Mouse (Mus musculus): ENCODE results near the gene Gramd1c.

Gramd1c gene

GRCm38 (mm10) chr16:44063025-44063894, at the start of gene Gramd1c:
Gramd1c (minus strand) TSS chr16:44063345.
- in situ Hi-C loops (cut with MboI; ENCODE audit: low pct_unique_long_range_greater_than_20kb in 1 of 2, low sequenced_read_pairs in 2 of 2, unreplicated experiment in 1 of 2): loop anchor here (25.0 kb wide), 1 partner anchor 176 kb away; the partner anchor contains the start of gene Ccdc191 (in 2 of the 2)

- in situ Hi-C loops (cut with MboI; ENCODE audit: low pct_unique_long_range_greater_than_20kb in 1 of 2, low sequenced_read_pairs in 2 of 2, unreplicated experiment in 1 of 2): no loop called here
These were observed 45.9 kb upstream of the Gramd1c start for GRCm38 (mm10) chr16:44109002-44109401.

- in situ Hi-C loops (cut with MboI; ENCODE audit: low pct_unique_long_range_greater_than_20kb in 1 of 2, low sequenced_read_pairs in 2 of 2, unreplicated experiment in 1 of 2): no loop called here
These were observed 42.1 kb upstream of the Gramd1c start for GRCm38 (mm10) chr16:44105211-44105610.

- in situ Hi-C loops (cut with MboI; ENCODE audit: low pct_unique_long_range_greater_than_20kb in 1 of 2, low sequenced_read_pairs in 2 of 2, unreplicated experiment in 1 of 2): no loop called here
These were observed 40.9 kb upstream of the Gramd1c start for GRCm38 (mm10) chr16:44103806-44104766.

GRCm38 (mm10) chr16:44102925-44103324, 39.8 kb upstream of the Gramd1c start:
- in situ Hi-C loops (cut with MboI; ENCODE audit: low pct_unique_long_range_greater_than_20kb in 1 of 2, low sequenced_read_pairs in 2 of 2, unreplicated experiment in 1 of 2): no loop called here

GRCm38 (mm10) chr16:44101181-44101710, 38.1 kb upstream of the Gramd1c start:
- in situ Hi-C loops (cut with MboI; ENCODE audit: low pct_unique_long_range_greater_than_20kb in 1 of 2, low sequenced_read_pairs in 2 of 2, unreplicated experiment in 1 of 2): no loop called here

GRCm38 (mm10) chr16:44099377-44099776, 36.2 kb upstream of the Gramd1c start:
- in situ Hi-C loops (cut with MboI; ENCODE audit: low pct_unique_long_range_greater_than_20kb in 1 of 2, low sequenced_read_pairs in 2 of 2, unreplicated experiment in 1 of 2): no loop called here

GRCm38 (mm10) chr16:44087650-44088049, 24.5 kb upstream of the Gramd1c start:
- in situ Hi-C loops (cut with MboI; ENCODE audit: low pct_unique_long_range_greater_than_20kb in 1 of 2, low sequenced_read_pairs in 2 of 2, unreplicated experiment in 1 of 2): no loop called here

- in situ Hi-C loops (cut with MboI; ENCODE audit: low pct_unique_long_range_greater_than_20kb in 1 of 2, low sequenced_read_pairs in 2 of 2, unreplicated experiment in 1 of 2): loop anchor here (25.0 kb wide), 1 partner anchor 174 kb away; the partner anchor contains the start of gene Ccdc191 (in 2 of the 2)
These were observed 1.8 kb downstream of the Gramd1c start for GRCm38 (mm10) chr16:44061341-44061740.

- in situ Hi-C loops (cut with MboI; ENCODE audit: low pct_unique_long_range_greater_than_20kb in 1 of 2, low sequenced_read_pairs in 2 of 2, unreplicated experiment in 1 of 2): loop anchor here (25.0 kb wide), 1 partner anchor 173 kb away; the partner anchor contains the start of gene Ccdc191 (in 2 of the 2)
These were observed 2.4 kb downstream of the Gramd1c start for GRCm38 (mm10) chr16:44060604-44061286.

GRCm38 (mm10) chr16:44058745-44059144, 4.4 kb downstream of the Gramd1c start:
- in situ Hi-C loops (cut with MboI; ENCODE audit: low pct_unique_long_range_greater_than_20kb in 1 of 2, low sequenced_read_pairs in 2 of 2, unreplicated experiment in 1 of 2): loop anchor here (25.0 kb wide), 1 partner anchor 171 kb away; the partner anchor contains the start of gene Ccdc191 (in 2 of the 2)

GRCm38 (mm10) chr16:44055766-44056165, 7.4 kb downstream of the Gramd1c start:
- in situ Hi-C loops (cut with MboI; ENCODE audit: low pct_unique_long_range_greater_than_20kb in 1 of 2, low sequenced_read_pairs in 2 of 2, unreplicated experiment in 1 of 2): loop anchor here (25.0 kb wide), 1 partner anchor 168 kb away; the partner anchor contains the start of gene Ccdc191 (in 2 of the 2)

- in situ Hi-C loops (cut with MboI; ENCODE audit: low pct_unique_long_range_greater_than_20kb in 1 of 2, low sequenced_read_pairs in 2 of 2, unreplicated experiment in 1 of 2): loop anchor here (25.0 kb wide), 1 partner anchor 166 kb away; the partner anchor contains the start of gene Ccdc191 (in 2 of the 2)
These were observed 9.9 kb downstream of the Gramd1c start for GRCm38 (mm10) chr16:44053265-44053664.

- in situ Hi-C loops (cut with MboI; ENCODE audit: low pct_unique_long_range_greater_than_20kb in 1 of 2, low sequenced_read_pairs in 2 of 2, unreplicated experiment in 1 of 2): loop anchor here (25.0 kb wide), 1 partner anchor 165 kb away; the partner anchor contains the start of gene Ccdc191 (in 2 of the 2)
These were observed 10.8 kb downstream of the Gramd1c start for GRCm38 (mm10) chr16:44052390-44052789.

- in situ Hi-C loops (cut with MboI; ENCODE audit: low pct_unique_long_range_greater_than_20kb in 1 of 2, low sequenced_read_pairs in 2 of 2, unreplicated experiment in 1 of 2): loop anchor here (25.0 kb wide), 1 partner anchor 163 kb away; the partner anchor contains the start of gene Ccdc191 (in 2 of the 2)
These were observed 13.0 kb downstream of the Gramd1c start for GRCm38 (mm10) chr16:44050139-44050538.

GRCm38 (mm10) chr16:44039112-44039511, 24.0 kb downstream of the Gramd1c start:
- in situ Hi-C loops (cut with MboI; ENCODE audit: low pct_unique_long_range_greater_than_20kb in 1 of 2, low sequenced_read_pairs in 2 of 2, unreplicated experiment in 1 of 2): no loop called here

GRCm38 (mm10) chr16:44035221-44035620, 27.9 kb downstream of the Gramd1c start:
- in situ Hi-C loops (cut with MboI; ENCODE audit: low pct_unique_long_range_greater_than_20kb in 1 of 2, low sequenced_read_pairs in 2 of 2, unreplicated experiment in 1 of 2): no loop called here

- in situ Hi-C loops (cut with MboI; ENCODE audit: low pct_unique_long_range_greater_than_20kb in 1 of 2, low sequenced_read_pairs in 2 of 2, unreplicated experiment in 1 of 2): no loop called here
These were observed 29.8 kb downstream of the Gramd1c start for GRCm38 (mm10) chr16:44033365-44033764.

Data from mouse embryonic stem cell (cell line).